In genomic region chr12:98524331-98525311, GRCm38 (mm10) we compare ENCODE assay signal across 14 mouse cellular contexts. TPM values are rescaled to one million over a fixed set of nuclear protein-coding genes. Genes with fewer than 3 reads are reported as not detected.
DNase-seq lines count a peak whose midpoint lies in the region; ATAC-seq and TF ChIP-seq lines count a peak whose summit lies in the region.
"Had no signal": no experiment of that assay in that cellular context is flagged by ENCODE, and none has a peak within 500 bp of the region (broad histone marks: within the 10 kb centered on the region; RNA-seq: fewer than 3 reads in every experiment).

No protein-coding gene starts in this region.

- H3K9me3 ChIP-seq in ES-E14 (ENCODE audit: control insufficient read depth, insufficient read depth, low read depth, low read length), result 0 out of 2 replicates have a peak, but pooled peaks cover under 1% of the 10 kb centered on the region
- H3K9me3 ChIP-seq in forebrain, embryonic 16.5 days (ENCODE audit: control insufficient read depth, low read length), result no peaks in the 10 kb centered on the region
- H3K9me3 ChIP-seq in midbrain, embryonic 13.5 days, result no peaks in the 10 kb centered on the region
- H3K9me3 ChIP-seq: embryonic facial prominence, embryonic 10.5 days; limb, embryonic 12.5 days had no signal

- no peak overlapping the region for H3K27ac ChIP-seq in ES-E14 (ENCODE audit: insufficient read depth, low read depth, low read length, poor library complexity, severe bottlenecking)
- peak overlapping the region; percentile 79 for H3K27ac ChIP-seq in forebrain, embryonic 16.5 days (ENCODE audit: low read length)
- H3K27ac ChIP-seq in midbrain, embryonic 13.5 days, result peak overlapping the region; percentile 63
- H3K27ac ChIP-seq: embryonic facial prominence, embryonic 10.5 days; limb, embryonic 12.5 days had no signal

- in situ Hi-C loops in ES-E14 (cut with MboI; ENCODE audit: low sequenced_read_pairs in 2 of 2, unreplicated experiment in 2 of 2), result no loop called here

- no peak for DNase-seq in frontal cortex, postnatal 36 days (ENCODE audit: low spot score in 2 of 2)
- no peak for DNase-seq in ES-E14 (ENCODE audit: low read depth, low spot score)
- no peak for DNase-seq in lung, adult 2 months
- DNase-seq in thymus, adult 18-20 months, result no peak
- DNase-seq in embryo, embryonic 9.5 days (ENCODE audit: extremely low spot score), result no peak
- DNase-seq: heart, postnatal 14 days; kidney, adult 9 months; thymus, postnatal 25 days had no signal

- no peaks in the 10 kb centered on the region for H3K27me3 ChIP-seq in forebrain, embryonic 16.5 days (replicated peaks; ENCODE audit: control insufficient read depth, insufficient read depth, low read length)
- H3K27me3 ChIP-seq in midbrain, embryonic 13.5 days, result no peaks in the 10 kb centered on the region
- H3K27me3 ChIP-seq: limb, embryonic 12.5 days had no signal

- no peak for TF ChIP-seq CTCF in lung, adult 2 months (IDR thresholded peaks at IDR 0.05; ENCODE audit: insufficient read depth, low read length)

- WGBS in forebrain, embryonic 16.5 days, result 26% methylated on average over 13 of the region's 13 CpGs
- WGBS in midbrain, embryonic 13.5 days, result 60% methylated on average over 13 of the region's 13 CpGs
- 60% methylated on average over 13 of the region's 13 CpGs for WGBS in lung, adult 2 months

- H3K36me3 ChIP-seq in ES-E14 (ENCODE audit: control insufficient read depth, insufficient read depth, low read length, poor library complexity, severe bottlenecking), result no peaks in the 10 kb centered on the region
- peaks cover 15% of the 10 kb centered on the region for H3K36me3 ChIP-seq in forebrain, embryonic 16.5 days (ENCODE audit: control insufficient read depth, insufficient read depth)
- peaks cover 36% of the 10 kb centered on the region for H3K36me3 ChIP-seq in midbrain, embryonic 13.5 days
- H3K36me3 ChIP-seq: embryonic facial prominence, embryonic 10.5 days; limb, embryonic 12.5 days had no signal

- H3K4me3 ChIP-seq in ES-E14 (ENCODE audit: insufficient read depth in 1 of 2, low read depth in 1 of 2, low read length in 2 of 2, poor library complexity in 1 of 2, severe bottlenecking in 1 of 2), result no peak overlapping the region
- no peak overlapping the region for H3K4me3 ChIP-seq in forebrain, embryonic 16.5 days (replicated peaks; ENCODE audit: low read length)
- no peak overlapping the region for H3K4me3 ChIP-seq in midbrain, embryonic 13.5 days (replicated peaks)
- H3K4me3 ChIP-seq in lung, adult 2 months (replicated peaks; ENCODE audit: extremely low read depth, low read depth, low read length), result no peak overlapping the region
- H3K4me3 ChIP-seq: embryonic facial prominence, embryonic 10.5 days; limb, embryonic 12.5 days had no signal

- no peak overlapping the region for H3K4me2 ChIP-seq in forebrain, embryonic 16.5 days (ENCODE audit: low read length)
- no peak overlapping the region for H3K4me2 ChIP-seq in midbrain, embryonic 13.5 days (replicated peaks)
- H3K4me2 ChIP-seq: limb, embryonic 12.5 days had no signal

- no peak overlapping the region for H3K9ac ChIP-seq in ES-E14 (ENCODE audit: insufficient read depth, low read depth, low read length, poor library complexity, severe bottlenecking)
- no peak overlapping the region for H3K9ac ChIP-seq in forebrain, embryonic 16.5 days (replicated peaks; ENCODE audit: low read depth, low read length)
- H3K9ac ChIP-seq in midbrain, embryonic 13.5 days (replicated peaks), result no peak overlapping the region
- H3K9ac ChIP-seq: limb, embryonic 12.5 days had no signal

- TF ChIP-seq POLR2A in lung, adult 2 months (IDR thresholded peaks at IDR 0.05; ENCODE audit: borderline replicate concordance, extremely low read depth, low read depth, low read length), result no peak

- peak; percentile 72 for ATAC-seq in frontal cortex, adult (ENCODE audit: low TSS enrichment)
- ATAC-seq in forebrain, embryonic 16.5 days, result peak; percentile 64
- ATAC-seq in midbrain, embryonic 13.5 days, result no peak

- H3K4me1 ChIP-seq in ES-E14 (ENCODE audit: control insufficient read depth in 2 of 2, insufficient read depth in 2 of 2, low read length in 2 of 2, poor library complexity in 1 of 2), result no peaks in the 10 kb centered on the region
- H3K4me1 ChIP-seq in forebrain, embryonic 16.5 days (replicated peaks; ENCODE audit: control insufficient read depth, insufficient read depth, low read length), result peaks cover 17% of the 10 kb centered on the region
- peaks cover 37% of the 10 kb centered on the region for H3K4me1 ChIP-seq in midbrain, embryonic 13.5 days (replicated peaks)
- no peaks in the 10 kb centered on the region for H3K4me1 ChIP-seq in lung, adult 2 months (ENCODE audit: control insufficient read depth, insufficient read depth, low read length)
- H3K4me1 ChIP-seq: limb, embryonic 12.5 days had no signal

TF ChIP-seq in ES-E14, 5 proteins besides CTCF, POLR2A, EP300 and RAD21:
- TF ChIP-seq MAFK (IDR thresholded peaks at IDR 0.05; ENCODE audit: insufficient read depth, low read depth, low read length), result no peak
- TF ChIP-seq ZC3H11A (IDR thresholded peaks at IDR 0.05; ENCODE audit: borderline replicate concordance, low read depth, low read length), result no peak
- TF ChIP-seq HCFC1 (IDR thresholded peaks at IDR 0.05; ENCODE audit: borderline replicate concordance, insufficient read depth, low read length), result no peak
- TF ChIP-seq CHD2 (IDR thresholded peaks at IDR 0.05; ENCODE audit: low read depth, low read length), result no peak
- 0 out of 2 replicates have a peak, but pooled peaks have one; percentile 11 for TF ChIP-seq ZNF384 (IDR thresholded peaks at IDR 0.05; ENCODE audit: low read depth, low read length)

RNA-seq across cellular contexts. Expression of gene Kcnk10, which starts 53.5 kb away (rescaled TPM):
- 0.09 TPM in 1 of 2 replicates, not detected in the other for total RNA-seq in ES-E14 (2012; rRNA removed)
- polyA plus RNA-seq in forebrain, embryonic 16.5 days (2015; fragmentation: Nextera tagmentation; extraction: Ambion mirVana), result 57.8 and 58.8 TPM in 2 replicates
- 51.8 and 53.9 TPM in 2 replicates for polyA plus RNA-seq in midbrain, embryonic 13.5 days (2015; fragmentation: Nextera tagmentation; extraction: Ambion mirVana)
- polyA plus RNA-seq in lung, adult 2 months (2012; rRNA removed), result 0.01 and 0.08 TPM in 2 replicates
- total RNA-seq: granulocyte monocyte progenitor cell, adult 5-6 weeks; heart, postnatal 14 days had no signal

Comparison
In these comparisons a context has a peak if more than half of its experiments do, and no peak if none do; other contexts are left out.
1. RNA of gene Kcnk10, which starts 53.5 kb away (polyA plus RNA-seq): 57.8 to 58.8 TPM in forebrain, embryonic 16.5 days and 51.8 to 53.9 TPM in midbrain, embryonic 13.5 days; 0.01 to 0.08 TPM in lung, adult 2 months; every median in the first group is over 10 times any median in the second.